Mouse (Mus musculus) hindbrain, embryonic 15.5 days (tissue): ENCODE results near the gene Extl1. TPM values are rescaled to one million over a fixed set of nuclear protein-coding genes. Genes with fewer than 3 reads are reported as not detected.

Experiments used
- ATAC-seq: fragments of 200-750 bp; cut with Nextera tagmentation; 2 replicates; pipeline ENCODE4 v1.8.0; 2017; ENCODE audit warnings: low read depth, moderate number of reproducible peaks, moderate TSS enrichment; ENCODE audit not compliant: low FRiP score
- H3K27ac ChIP-seq: fragments of 300-500 bp; sonication (generic); replicated peaks from 2 replicates; pipeline ENCODE4 v1.5.1; 2015; ENCODE audit warnings: mild to moderate bottlenecking, inconsistent platforms
- H3K27me3 ChIP-seq: fragments of 300-500 bp; sonication (generic); 2 replicates; pipeline ENCODE4 v1.6.1; 2015; ENCODE audit warnings: control low read depth, inconsistent platforms
- H3K36me3 ChIP-seq: fragments of 300-500 bp; sonication (generic); 2 replicates; pipeline ENCODE4 v1.6.1; 2015; ENCODE audit warnings: control low read depth, inconsistent platforms
- H3K4me1 ChIP-seq: fragments of 300-500 bp; sonication (generic); replicated peaks from 2 replicates; pipeline ENCODE4 v1.6.1; 2015; ENCODE audit warnings: control low read depth, inconsistent platforms
- H3K4me2 ChIP-seq: fragments of 300-500 bp; sonication (generic); 2 replicates; pipeline ENCODE4 v1.6.1; 2015; ENCODE audit warnings: moderate library complexity, mild to moderate bottlenecking, inconsistent platforms
- H3K4me3 ChIP-seq: fragments of 300-500 bp; sonication (generic); 2 replicates; pipeline ENCODE4 v1.5.1; 2015; ENCODE audit warnings: mild to moderate bottlenecking, inconsistent platforms
- H3K9ac ChIP-seq: fragments of 300-500 bp; sonication (generic); 2 replicates; pipeline ENCODE4 v1.6.1; 2015; ENCODE audit warnings: inconsistent platforms
- H3K9me3 ChIP-seq: fragments of 300-500 bp; sonication (generic); 2 replicates; pipeline ENCODE4 v1.6.1; 2016; ENCODE audit warnings: control low read depth, inconsistent platforms
- WGBS: fragments of 180-500 bp; shearing (Covaris S2); methylation state at CpG from one replicate; pipeline ENCODE4 v1.1.7; 2015; 5-methylcytosine and 5-hydroxymethylcytosine counted together
- polyA plus RNA-seq: library from polyadenylated mRNA; unstranded; fragments of >200 nt; fragmentation: Nextera tagmentation; extraction: Ambion mirVana; gene quantifications from 2 replicates; pipeline ENCODE4 v1.2.1, GENCODE M21; 2015

Extl1 gene
- polyA plus RNA-seq, 1 experiment from 2014 or later: 0.45 TPM

DNA sequence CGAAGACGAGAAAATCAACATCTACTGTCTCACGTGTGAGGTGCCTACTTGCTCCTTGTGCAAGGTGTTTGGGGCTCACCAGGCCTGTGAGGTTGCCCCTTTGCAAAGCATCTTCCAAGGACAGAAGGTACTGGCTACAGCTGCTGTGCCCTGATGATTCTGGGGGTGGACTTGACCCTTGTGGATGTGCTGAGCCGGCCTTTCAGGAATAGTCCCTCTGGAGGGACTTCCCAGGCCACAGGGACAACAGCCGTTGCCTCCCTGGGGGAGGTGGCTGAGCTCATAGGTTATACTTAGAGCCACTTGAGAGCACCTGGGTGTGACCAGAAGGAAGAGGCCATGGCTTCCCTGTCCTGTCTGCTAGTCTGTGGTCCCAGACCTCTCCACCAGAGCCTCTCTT lies 64.0 kb downstream of the Extl1 start:
- Histone ChIP-seq H3K9me3 (no peaks in the 10 kb centered on the region), H3K4me3 (no peak overlapping the region), H3K36me3 (no peaks in the 10 kb centered on the region), H3K9ac (no peak overlapping the region), H3K27me3 (no peaks in the 10 kb centered on the region), H3K4me1 (no peaks in the 10 kb centered on the region), H3K27ac (no peak overlapping the region), H3K4me2 (no peak overlapping the region)
- ATAC-seq: no peak
- WGBS: 76% methylated on average over 5 of the region's 5 CpGs

DNA sequence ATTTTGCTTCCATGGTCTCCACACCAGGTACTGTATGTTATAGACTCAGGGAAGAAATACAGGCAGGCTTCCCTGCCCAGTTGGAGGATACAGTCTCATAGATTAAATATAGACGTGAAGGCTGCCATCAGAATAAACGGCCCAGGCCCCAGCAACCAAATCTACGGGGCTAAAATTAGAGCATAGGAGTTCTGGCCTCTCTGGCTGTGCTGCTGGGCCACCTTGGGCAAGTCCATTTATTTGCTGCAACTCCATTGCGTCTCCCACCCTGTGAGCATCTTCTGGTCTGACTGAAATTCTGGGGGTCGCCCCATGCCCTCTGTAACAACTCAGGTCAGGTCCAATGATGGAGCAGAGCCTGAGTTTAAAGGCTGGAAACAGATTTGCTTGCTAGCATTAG lies 64.6 kb downstream of the Extl1 start:
- 87% methylated on average over 5 of the region's 5 CpGs for WGBS
- H3K4me2 ChIP-seq: no peak overlapping the region
- no peaks in the 10 kb centered on the region for H3K27me3 ChIP-seq
- H3K27ac ChIP-seq: no peak overlapping the region
- H3K9me3 ChIP-seq: no peaks in the 10 kb centered on the region
- no peak overlapping the region for H3K4me3 ChIP-seq
- H3K9ac ChIP-seq: no peak overlapping the region
- no peaks in the 10 kb centered on the region for H3K36me3 ChIP-seq
- H3K4me1 ChIP-seq: no peaks in the 10 kb centered on the region
- ATAC-seq: no peak

GRCm38 (mm10) chr4:134316390-134316789 lies 67.3 kb downstream of the Extl1 start:
- no peaks in the 10 kb centered on the region for H3K36me3 ChIP-seq
- WGBS: 50% methylated on average over 16 of the region's 16 CpGs
- H3K9me3 ChIP-seq: no peaks in the 10 kb centered on the region
- H3K4me3 ChIP-seq: no peak overlapping the region
- ATAC-seq: no peak
- H3K4me2 ChIP-seq: no peak overlapping the region
- no peak overlapping the region for H3K9ac ChIP-seq
- H3K27me3 ChIP-seq: no peaks in the 10 kb centered on the region
- no peaks in the 10 kb centered on the region for H3K4me1 ChIP-seq
- no peak overlapping the region for H3K27ac ChIP-seq

GRCm38 (mm10) chr4:134315470-134315869 lies 68.2 kb downstream of the Extl1 start:
- H3K9ac ChIP-seq: no peak overlapping the region
- no peaks in the 10 kb centered on the region for H3K27me3 ChIP-seq
- H3K36me3 ChIP-seq: no peaks in the 10 kb centered on the region
- ATAC-seq: no peak
- H3K9me3 ChIP-seq: no peaks in the 10 kb centered on the region
- no peak overlapping the region for H3K4me3 ChIP-seq
- H3K27ac ChIP-seq: no peak overlapping the region
- WGBS: 82% methylated on average over 9 of the region's 9 CpGs
- H3K4me1 ChIP-seq: no peaks in the 10 kb centered on the region
- H3K4me2 ChIP-seq: no peak overlapping the region

DNA sequence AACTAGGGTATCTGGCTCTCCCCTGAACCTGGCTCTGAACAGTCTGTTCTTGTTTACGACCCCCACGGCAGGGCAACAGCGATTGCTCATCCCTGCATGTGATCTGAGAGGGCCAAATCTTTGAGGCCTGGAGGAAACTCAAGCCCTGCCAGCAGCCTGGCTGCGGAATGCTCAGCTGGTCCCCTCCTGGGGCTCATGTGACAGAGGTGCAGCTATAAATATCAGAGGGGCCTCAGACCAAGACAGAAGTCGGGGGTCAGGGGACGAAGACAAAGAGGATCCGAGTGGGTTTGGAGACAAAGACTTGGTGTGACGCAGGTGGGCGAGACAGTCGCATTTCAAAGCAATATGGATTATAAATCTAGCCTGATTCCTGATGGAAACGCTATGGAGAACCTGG lies 68.8 kb downstream of the Extl1 start, which contains the start of gene Trim63:
Gene Trim63 (plus strand): TSS at position 245 of the 400 bp plus-strand sequence.
- no peaks in the 10 kb centered on the region for H3K9me3 ChIP-seq
- 30% methylated on average over 11 of the region's 11 CpGs for WGBS
- no peak for ATAC-seq
- H3K4me3 ChIP-seq: no peak within 1 kb of the TSS
- no peak within 1 kb of the TSS for H3K4me2 ChIP-seq
- no peaks in the 10 kb centered on the region for H3K27me3 ChIP-seq
- no peak within 1 kb of the TSS for H3K9ac ChIP-seq
- H3K36me3 ChIP-seq: no peaks in the 10 kb centered on the region
- no peaks in the 10 kb centered on the region for H3K4me1 ChIP-seq
- H3K27ac ChIP-seq: no peak within 1 kb of the TSS

- Histone ChIP-seq H3K4me3 (no peak overlapping the region), H3K27me3 (no peaks in the 10 kb centered on the region), H3K9me3 (no peaks in the 10 kb centered on the region), H3K27ac (no peak overlapping the region), H3K9ac (no peak overlapping the region), H3K4me2 (no peak overlapping the region), H3K4me1 (no peaks in the 10 kb centered on the region), H3K36me3 (no peaks in the 10 kb centered on the region)
- ATAC-seq: no peak
- WGBS: 72% methylated on average over 4 of the region's 4 CpGs
Measured at GRCm38 (mm10) chr4:134314081-134314655, 69.5 kb downstream of the Extl1 start.

GRCm38 (mm10) chr4:134312901-134313300 lies 70.7 kb downstream of the Extl1 start:
- no peak overlapping the region for H3K4me2 ChIP-seq
- H3K4me3 ChIP-seq: no peak overlapping the region
- H3K9me3 ChIP-seq: no peaks in the 10 kb centered on the region
- 95% methylated on average over 6 of the region's 6 CpGs for WGBS
- H3K4me1 ChIP-seq: no peaks in the 10 kb centered on the region
- H3K27me3 ChIP-seq: no peaks in the 10 kb centered on the region
- no peak for ATAC-seq
- no peak overlapping the region for H3K9ac ChIP-seq
- H3K36me3 ChIP-seq: no peaks in the 10 kb centered on the region
- no peak overlapping the region for H3K27ac ChIP-seq

- Histone ChIP-seq H3K36me3 (no peaks in the 10 kb centered on the region), H3K27me3 (no peaks in the 10 kb centered on the region), H3K9ac (no peak overlapping the region), H3K9me3 (no peaks in the 10 kb centered on the region), H3K4me2 (no peak overlapping the region), H3K27ac (no peak overlapping the region), H3K4me1 (peaks cover 3% of the 10 kb centered on the region), H3K4me3 (no peak overlapping the region)
- WGBS: 93% methylated on average over 5 of the region's 5 CpGs
- no peak for ATAC-seq
Measured at GRCm38 (mm10) chr4:134312341-134312740, 71.3 kb downstream of the Extl1 start.

GRCm38 (mm10) chr4:134311784-134312183 lies 71.9 kb downstream of the Extl1 start:
- Histone ChIP-seq H3K36me3 (no peaks in the 10 kb centered on the region), H3K9ac (no peak overlapping the region), H3K4me2 (no peak overlapping the region), H3K4me3 (no peak overlapping the region), H3K4me1 (peaks cover 6% of the 10 kb centered on the region), H3K9me3 (no peaks in the 10 kb centered on the region), H3K27me3 (no peaks in the 10 kb centered on the region), H3K27ac (no peak overlapping the region)
- ATAC-seq: no peak
- 90% methylated on average over 9 of the region's 9 CpGs for WGBS

- Histone ChIP-seq H3K9ac (no peak overlapping the region), H3K4me2 (no peak overlapping the region), H3K27ac (no peak overlapping the region), H3K27me3 (no peaks in the 10 kb centered on the region), H3K9me3 (no peaks in the 10 kb centered on the region), H3K4me1 (peaks cover 6% of the 10 kb centered on the region), H3K4me3 (no peak overlapping the region), H3K36me3 (no peaks in the 10 kb centered on the region)
- ATAC-seq: no peak
- WGBS: 91% methylated on average over 9 of the region's 9 CpGs
Measured at GRCm38 (mm10) chr4:134310656-134311055, 73.0 kb downstream of the Extl1 start.

- H3K9me3 ChIP-seq: no peaks in the 10 kb centered on the region
- H3K27ac ChIP-seq: no peak overlapping the region
- no peaks in the 10 kb centered on the region for H3K27me3 ChIP-seq
- H3K36me3 ChIP-seq: no peaks in the 10 kb centered on the region
- H3K4me3 ChIP-seq: no peak overlapping the region
- H3K4me2 ChIP-seq: no peak overlapping the region
- WGBS: 90% methylated on average over 7 of the region's 7 CpGs
- no peak overlapping the region for H3K9ac ChIP-seq
- H3K4me1 ChIP-seq: peaks cover 6% of the 10 kb centered on the region
- no peak for ATAC-seq
Measured at GRCm38 (mm10) chr4:134310106-134310505, 73.5 kb downstream of the Extl1 start.

- H3K4me1 ChIP-seq: peaks cover 6% of the 10 kb centered on the region
- 12% methylated on average over 12 of the region's 12 CpGs for WGBS
- H3K4me2 ChIP-seq: peak overlapping the region; percentile 34
- H3K27me3 ChIP-seq: no peaks in the 10 kb centered on the region
- H3K4me3 ChIP-seq: no peak overlapping the region
- H3K9ac ChIP-seq: no peak overlapping the region
- no peak overlapping the region for H3K27ac ChIP-seq
- H3K36me3 ChIP-seq: no peaks in the 10 kb centered on the region
- ATAC-seq: peak; percentile 54; the same call in 1 of the 2 replicates
- H3K9me3 ChIP-seq: no peaks in the 10 kb centered on the region
Measured at GRCm38 (mm10) chr4:134307367-134308072, 76.1 kb downstream of the Extl1 start.

- no peak overlapping the region for H3K27ac ChIP-seq
- H3K27me3 ChIP-seq: no peaks in the 10 kb centered on the region
- H3K9me3 ChIP-seq: no peaks in the 10 kb centered on the region
- peaks cover 6% of the 10 kb centered on the region for H3K4me1 ChIP-seq
- WGBS: 84% methylated on average over 2 of the region's 2 CpGs
- no peak overlapping the region for H3K4me2 ChIP-seq
- no peaks in the 10 kb centered on the region for H3K36me3 ChIP-seq
- H3K9ac ChIP-seq: no peak overlapping the region
- H3K4me3 ChIP-seq: no peak overlapping the region
- ATAC-seq: no peak
Measured at GRCm38 (mm10) chr4:134306963-134307362, 76.7 kb downstream of the Extl1 start.
